Mouse (Mus musculus): Measurements from ENCODE around the gene Rgs6. TPM values are rescaled to one million over a fixed set of nuclear protein-coding genes. Genes with fewer than 3 reads are reported as not detected.

Gene Rgs6
- polyA plus RNA-seq, 1 experiment: 16.8 TPM

GRCm38 (mm10) chr12:83000957-83001356, 412.9 kb downstream of the Rgs6 start:
- Histone ChIP-seq H3K4me1 (ENCODE audit: control insufficient read depth, insufficient read depth, low read length) (peaks cover 3% of the 10 kb centered on the region; the same call in 1 of the 2 replicates), H3K27ac (ENCODE audit: insufficient read depth, low read length) (no peak overlapping the region), H3K4me3 (replicated peaks; ENCODE audit: insufficient read depth, low read depth, low read length) (no peak overlapping the region), H3K27me3 (ENCODE audit: control insufficient read depth, insufficient read depth, low read length) (no peaks in the 10 kb centered on the region; the same call in 1 of the 2 replicates)
- TF ChIP-seq CTCF (IDR thresholded peaks at IDR 0.05; ENCODE audit: borderline replicate concordance, insufficient read depth, low read depth, low read length): no peak
- no peak for TF ChIP-seq POLR2A (IDR thresholded peaks at IDR 0.05; ENCODE audit: borderline replicate concordance, insufficient read depth, low read length)
- DNase-seq: no peak
- 97% methylated on average over 4 of the region's 4 CpGs for WGBS

GRCm38 (mm10) chr12:83004014-83004682, 416.1 kb downstream of the Rgs6 start:
- no peak for DNase-seq
- TF ChIP-seq CTCF (IDR thresholded peaks at IDR 0.05; ENCODE audit: borderline replicate concordance, insufficient read depth, low read depth, low read length) (no peak), POLR2A (IDR thresholded peaks at IDR 0.05; ENCODE audit: borderline replicate concordance, insufficient read depth, low read length) (no peak)
- 54% methylated on average over 9 of the region's 9 CpGs for WGBS
- Histone ChIP-seq H3K4me1 (ENCODE audit: control insufficient read depth, insufficient read depth, low read length) (peaks cover 3% of the 10 kb centered on the region; the same call in 1 of the 2 replicates), H3K4me3 (replicated peaks; ENCODE audit: insufficient read depth, low read depth, low read length) (no peak overlapping the region), H3K27me3 (ENCODE audit: control insufficient read depth, insufficient read depth, low read length) (no peaks in the 10 kb centered on the region; the same call in 1 of the 2 replicates), H3K27ac (ENCODE audit: insufficient read depth, low read length) (no peak overlapping the region)

GRCm38 (mm10) chr12:83011056-83011565, 423.0 kb downstream of the Rgs6 start:
- WGBS: 95% methylated on average over 4 of the region's 4 CpGs
- H3K27me3 ChIP-seq (ENCODE audit: control insufficient read depth, insufficient read depth, low read length): no peaks in the 10 kb centered on the region
- H3K4me1 ChIP-seq (ENCODE audit: control insufficient read depth, insufficient read depth, low read length): no peaks in the 10 kb centered on the region
- TF ChIP-seq POLR2A (IDR thresholded peaks at IDR 0.05; ENCODE audit: borderline replicate concordance, insufficient read depth, low read length) (no peak), CTCF (IDR thresholded peaks at IDR 0.05; ENCODE audit: borderline replicate concordance, insufficient read depth, low read depth, low read length) (no peak)
- H3K4me3 ChIP-seq (replicated peaks; ENCODE audit: insufficient read depth, low read depth, low read length): no peak overlapping the region
- DNase-seq: no peak
- no peak overlapping the region for H3K27ac ChIP-seq (ENCODE audit: insufficient read depth, low read length)

GRCm38 (mm10) chr12:83013918-83014691, 426.0 kb downstream of the Rgs6 start:
- Histone ChIP-seq H3K27me3 (ENCODE audit: control insufficient read depth, insufficient read depth, low read length) (no peaks in the 10 kb centered on the region), H3K27ac (ENCODE audit: insufficient read depth, low read length) (no peak overlapping the region), H3K4me3 (replicated peaks; ENCODE audit: insufficient read depth, low read depth, low read length) (no peak overlapping the region), H3K4me1 (ENCODE audit: control insufficient read depth, insufficient read depth, low read length) (no peaks in the 10 kb centered on the region)
- WGBS: 63% methylated on average over 4 of the region's 4 CpGs
- no peak for TF ChIP-seq POLR2A (IDR thresholded peaks at IDR 0.05; ENCODE audit: borderline replicate concordance, insufficient read depth, low read length)
- TF ChIP-seq CTCF (IDR thresholded peaks at IDR 0.05; ENCODE audit: borderline replicate concordance, insufficient read depth, low read depth, low read length): no peak
- no peak for DNase-seq

GRCm38 (mm10) chr12:83014848-83015247, 426.8 kb downstream of the Rgs6 start:
- no peak for DNase-seq
- Histone ChIP-seq H3K27me3 (ENCODE audit: control insufficient read depth, insufficient read depth, low read length) (no peaks in the 10 kb centered on the region), H3K4me1 (ENCODE audit: control insufficient read depth, insufficient read depth, low read length) (no peaks in the 10 kb centered on the region), H3K27ac (ENCODE audit: insufficient read depth, low read length) (no peak overlapping the region), H3K4me3 (replicated peaks; ENCODE audit: insufficient read depth, low read depth, low read length) (no peak overlapping the region)
- TF ChIP-seq POLR2A (IDR thresholded peaks at IDR 0.05; ENCODE audit: borderline replicate concordance, insufficient read depth, low read length): no peak
- TF ChIP-seq CTCF (IDR thresholded peaks at IDR 0.05; ENCODE audit: borderline replicate concordance, insufficient read depth, low read depth, low read length): no peak
- WGBS: 34% methylated on average over 2 of the region's 2 CpGs

GRCm38 (mm10) chr12:83015366-83015765, 427.3 kb downstream of the Rgs6 start:
- Histone ChIP-seq H3K4me1 (ENCODE audit: control insufficient read depth, insufficient read depth, low read length) (no peaks in the 10 kb centered on the region), H3K27me3 (ENCODE audit: control insufficient read depth, insufficient read depth, low read length) (no peaks in the 10 kb centered on the region), H3K27ac (ENCODE audit: insufficient read depth, low read length) (no peak overlapping the region), H3K4me3 (replicated peaks; ENCODE audit: insufficient read depth, low read depth, low read length) (no peak overlapping the region)
- TF ChIP-seq CTCF (IDR thresholded peaks at IDR 0.05; ENCODE audit: borderline replicate concordance, insufficient read depth, low read depth, low read length) (no peak), POLR2A (IDR thresholded peaks at IDR 0.05; ENCODE audit: borderline replicate concordance, insufficient read depth, low read length) (no peak)
- no peak for DNase-seq
- 72% methylated on average over 5 of the region's 5 CpGs for WGBS

- no peak for DNase-seq
- 91% methylated on average over 6 of the region's 6 CpGs for WGBS
- H3K4me3 ChIP-seq (replicated peaks; ENCODE audit: insufficient read depth, low read depth, low read length): no peak overlapping the region
- H3K27me3 ChIP-seq (ENCODE audit: control insufficient read depth, insufficient read depth, low read length): no peaks in the 10 kb centered on the region
- no peaks in the 10 kb centered on the region for H3K4me1 ChIP-seq (ENCODE audit: control insufficient read depth, insufficient read depth, low read length)
- TF ChIP-seq CTCF (IDR thresholded peaks at IDR 0.05; ENCODE audit: borderline replicate concordance, insufficient read depth, low read depth, low read length) (no peak), POLR2A (IDR thresholded peaks at IDR 0.05; ENCODE audit: borderline replicate concordance, insufficient read depth, low read length) (no peak)
- no peak overlapping the region for H3K27ac ChIP-seq (ENCODE audit: insufficient read depth, low read length)
These were observed 428.4 kb downstream of the Rgs6 start for GRCm38 (mm10) chr12:83016486-83016885.

Measured in cerebellum, adult 2 months (tissue).